Mouse (Mus musculus): ENCODE data around the gene Tulp4. TPM values are rescaled to one million over a fixed set of nuclear protein-coding genes. Genes with fewer than 3 reads are reported as not detected.
"Not testable (repeated sequence)": the region's sequence is repeated elsewhere in the genome, so short reads cannot be mapped to it uniquely, and the experiment has no call there.

Tulp4 gene
- total RNA-seq, 2 experiments from 2014 or later, result 111 to 124 TPM

DNA sequence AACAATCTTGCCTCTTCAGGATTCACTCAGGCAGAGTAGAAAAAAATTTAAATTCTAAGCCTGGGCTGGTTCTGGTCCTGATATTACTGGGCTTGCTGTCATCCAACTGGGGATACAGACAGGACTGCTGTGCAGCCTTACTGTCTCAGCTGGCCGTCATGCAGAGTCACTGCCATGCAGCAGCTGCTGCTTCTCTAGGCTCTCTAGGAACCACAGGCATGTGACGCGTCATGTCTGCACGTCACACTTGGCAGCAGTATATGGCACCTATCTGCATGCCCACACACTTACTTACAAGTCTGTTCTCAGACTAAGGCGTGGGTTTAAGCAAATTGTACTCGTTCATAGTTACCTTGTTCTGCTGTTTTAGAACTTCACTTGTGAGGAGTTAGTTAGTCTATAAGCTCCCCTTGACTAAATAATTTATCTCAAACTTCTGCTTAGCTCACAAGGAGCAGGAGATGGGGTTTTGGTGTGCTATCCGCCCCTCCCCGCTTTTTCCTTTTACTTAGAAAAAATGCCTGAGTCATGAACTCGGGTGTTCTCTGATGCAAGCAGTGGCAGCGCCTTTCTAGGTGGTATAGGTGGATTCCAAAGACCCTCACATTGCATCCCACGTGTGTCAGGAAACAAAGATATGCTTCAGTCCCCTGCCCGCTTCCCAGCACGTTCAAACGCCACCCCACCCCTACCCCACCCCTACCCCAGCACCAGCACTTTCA is 96.3 kb downstream of the Tulp4 start:
- Histone ChIP-seq H3K4me3 (no peak overlapping the region), H3K27ac (no peak overlapping the region)
- DNase-seq, result no peak
- intact Hi-C loops (cut with DNase I), result no loop called here
- TF ChIP-seq CTCF (IDR thresholded peaks at IDR 0.05), result no peak

DNA sequence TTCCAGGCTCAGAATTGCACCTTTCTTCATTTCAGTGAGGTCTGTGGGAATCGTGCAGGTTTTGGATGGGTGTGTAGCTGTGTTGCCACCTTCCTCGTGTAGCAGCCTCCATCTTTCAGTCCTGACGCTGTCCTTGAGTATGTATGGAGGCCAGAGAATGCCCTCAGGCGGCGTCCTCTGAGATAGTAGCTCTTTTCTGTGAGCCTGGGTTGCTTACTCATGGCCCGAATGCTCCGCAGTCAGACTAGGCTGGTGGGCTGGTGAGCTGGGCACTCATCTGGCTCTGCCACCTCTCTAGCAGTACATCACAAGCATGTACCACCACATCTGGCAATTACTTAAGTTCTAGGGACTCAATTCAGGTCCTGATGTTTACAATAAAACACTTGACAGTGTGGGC is 96.9 kb downstream of the Tulp4 start:
- no peak overlapping the region for H3K27ac ChIP-seq
- no peak for DNase-seq
- intact Hi-C loops (cut with DNase I), result no loop called here
- TF ChIP-seq CTCF (IDR thresholded peaks at IDR 0.05), result no peak
- no peak overlapping the region for H3K4me3 ChIP-seq

DNA sequence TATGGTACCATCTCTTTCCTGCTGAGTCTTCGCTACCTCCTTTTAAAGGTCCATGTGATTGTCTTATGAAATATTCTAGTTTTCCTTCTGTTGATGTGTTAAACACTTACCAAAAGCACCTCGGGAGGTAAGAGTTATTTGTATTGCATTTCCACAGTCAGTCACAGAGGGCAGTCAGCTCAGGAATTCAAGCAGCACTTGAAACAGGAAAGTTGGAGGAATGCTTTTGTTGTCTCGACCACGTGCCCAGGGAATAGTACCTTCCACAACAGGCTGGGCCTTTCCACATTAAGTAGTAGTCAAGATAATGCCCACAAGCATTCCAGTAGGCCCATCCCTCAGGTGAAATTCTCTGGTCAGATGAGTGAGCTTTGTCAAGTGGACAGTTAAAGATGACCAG is 97.6 kb downstream of the Tulp4 start:
- Histone ChIP-seq H3K4me3 (no peak overlapping the region), H3K27ac (no peak overlapping the region)
- intact Hi-C loops (cut with DNase I), result no loop called here
- TF ChIP-seq CTCF (IDR thresholded peaks at IDR 0.05), result no peak
- DNase-seq, result no peak

DNA sequence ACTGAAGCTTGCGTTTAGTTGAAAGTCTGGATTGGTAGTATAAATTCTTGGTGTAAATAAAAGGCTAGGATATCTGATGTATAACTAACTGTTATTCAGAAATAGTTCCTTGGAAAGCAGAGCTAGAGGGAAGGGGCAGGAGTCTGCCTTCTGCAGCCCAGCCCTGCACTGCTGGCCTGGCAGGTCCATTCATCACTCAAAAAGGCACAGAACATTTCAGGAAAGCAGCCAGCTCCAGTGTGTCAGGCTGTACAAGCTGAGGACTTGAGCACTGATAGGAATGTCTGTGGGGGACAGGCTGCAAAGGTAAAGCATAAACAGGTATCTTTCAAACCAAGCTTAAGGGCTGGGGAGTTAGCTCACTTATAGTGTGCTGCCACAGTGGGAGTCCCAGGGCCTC is 105.5 kb downstream of the Tulp4 start:
- no peak for TF ChIP-seq CTCF (IDR thresholded peaks at IDR 0.05)
- Histone ChIP-seq H3K4me3 (no peak overlapping the region), H3K27ac (no peak overlapping the region)
- no peak for DNase-seq
- intact Hi-C loops (cut with DNase I), result no loop called here

DNA sequence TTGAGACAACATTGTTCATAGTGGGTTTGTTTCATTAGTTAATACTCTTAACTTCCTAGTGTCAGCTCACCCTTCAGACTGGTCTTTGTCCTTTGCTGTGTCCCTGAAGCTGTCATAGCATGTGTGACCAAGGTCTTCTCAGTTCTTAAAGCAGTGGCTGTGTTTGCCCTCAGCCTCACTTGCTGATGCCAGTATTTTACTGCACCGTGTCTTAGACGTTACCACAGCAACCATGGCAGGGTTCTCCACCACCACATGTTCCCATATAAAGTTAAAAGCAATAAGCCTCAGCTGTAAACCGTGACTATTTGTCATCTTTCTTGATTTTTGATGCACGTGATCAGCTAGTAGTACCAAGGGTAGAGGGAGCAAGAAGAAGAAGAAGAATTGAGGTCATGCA is 109.4 kb downstream of the Tulp4 start:
- DNase-seq, result no peak
- no peak overlapping the region for H3K27ac ChIP-seq
- intact Hi-C loops (cut with DNase I), result no loop called here
- no peak overlapping the region for H3K4me3 ChIP-seq
- no peak for TF ChIP-seq CTCF (IDR thresholded peaks at IDR 0.05)

DNA sequence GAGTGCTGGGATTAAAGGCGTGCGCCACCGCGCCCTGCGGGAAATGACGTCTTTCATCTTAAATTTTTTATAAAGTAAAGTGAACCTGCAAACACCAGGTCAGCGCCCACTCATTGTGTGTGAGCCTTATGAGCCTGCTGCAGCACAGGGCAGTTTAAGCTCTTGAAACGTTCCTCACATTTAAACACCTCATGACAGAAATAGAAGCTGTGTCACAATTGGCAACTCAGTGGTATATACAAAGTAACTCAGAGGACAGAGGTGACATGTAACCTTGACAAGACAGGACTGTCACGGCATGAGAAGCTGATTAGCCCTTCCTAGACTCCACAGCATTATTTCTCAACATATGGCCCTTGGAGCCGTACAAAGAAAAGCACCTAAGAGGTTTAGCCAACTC is 110.3 kb downstream of the Tulp4 start:
- intact Hi-C loops (cut with DNase I), result no loop called here
- no peak for TF ChIP-seq CTCF (IDR thresholded peaks at IDR 0.05)
- H3K27ac ChIP-seq, result peak overlapping the region; percentile 46
- no peak for DNase-seq
- no peak overlapping the region for H3K4me3 ChIP-seq

DNA sequence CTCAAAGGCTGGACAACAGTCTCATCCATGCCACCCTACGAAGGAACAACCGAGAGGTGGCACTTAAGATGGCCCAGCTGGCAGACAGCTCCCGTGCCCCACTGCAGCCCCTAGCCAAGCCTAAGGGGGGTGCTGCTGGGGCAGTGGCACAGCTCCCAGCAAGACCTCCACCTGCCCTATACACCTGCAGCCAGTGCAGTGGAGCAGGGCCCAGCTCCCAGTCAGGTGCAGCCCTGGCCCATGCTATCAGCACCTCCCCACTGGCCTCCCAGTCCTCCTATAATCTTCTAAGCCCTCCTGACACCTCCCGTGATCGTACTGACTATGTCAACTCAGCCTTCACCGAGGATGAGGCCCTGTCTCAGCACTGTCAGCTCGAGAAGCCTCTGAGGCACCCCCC is 126.4 kb downstream of the Tulp4 start:
- DNase-seq; H3K4me3 ChIP-seq; intact Hi-C loops (cut with DNase I); H3K27ac ChIP-seq: not testable (repeated sequence)

DNA sequence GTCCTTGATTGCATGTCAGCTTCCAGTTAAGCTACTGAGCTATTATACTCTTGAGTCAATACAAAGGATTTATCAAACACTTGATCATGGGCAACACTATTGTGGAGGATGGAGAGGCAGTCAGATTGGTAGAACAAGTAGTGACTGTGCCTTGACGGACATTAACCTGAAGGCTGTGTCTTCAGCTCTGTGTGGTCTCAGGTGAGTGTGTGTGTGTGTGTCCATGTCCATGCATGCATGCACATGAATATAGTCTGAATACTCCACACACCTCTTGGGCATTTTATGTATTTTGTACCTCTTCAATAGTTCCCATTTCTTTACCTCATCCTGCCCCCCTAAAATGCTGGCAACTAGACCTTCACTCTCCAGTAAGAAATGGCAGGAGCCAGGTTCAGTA is 145.1 kb downstream of the Tulp4 start:
- DNase-seq; H3K27ac ChIP-seq; intact Hi-C loops (cut with DNase I); H3K4me3 ChIP-seq: not testable (repeated sequence)

DNA sequence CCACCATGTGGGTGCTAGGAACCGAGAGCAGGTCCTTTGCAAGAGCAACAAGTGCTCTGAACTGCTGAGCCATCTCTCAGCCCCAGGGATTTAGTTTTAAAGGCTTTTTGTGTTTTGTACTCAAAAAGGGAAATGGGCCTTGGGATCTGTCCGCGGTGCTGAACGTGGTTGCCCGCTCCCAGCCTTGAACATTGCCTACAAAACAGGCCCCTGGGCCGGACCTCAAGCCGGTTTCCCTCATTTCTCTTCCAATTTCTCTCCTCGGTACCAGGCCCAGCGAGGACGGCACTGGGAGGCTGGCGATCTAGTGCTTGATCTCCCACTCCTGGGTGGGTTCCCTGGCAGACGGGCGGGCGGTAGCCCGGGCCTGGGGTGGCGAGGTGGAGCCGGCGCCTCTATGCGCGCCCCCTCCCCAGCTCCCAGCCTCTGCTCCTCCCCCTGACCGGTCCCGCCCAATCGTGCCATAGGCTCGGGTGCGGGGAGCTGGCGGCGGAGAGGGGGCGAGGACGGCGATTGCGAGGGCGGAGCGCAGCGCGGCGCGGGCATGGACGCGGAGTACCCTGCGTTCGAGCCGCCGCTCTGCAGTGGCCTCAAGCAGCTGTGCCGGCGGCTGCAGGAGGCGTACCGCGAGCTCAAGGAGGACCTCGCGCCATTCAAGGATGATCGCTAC is 150.3 kb downstream of the Tulp4 start, which contains the start of gene Tmem181a:
Gene Tmem181a, plus strand, starts transcription at position 461 of the 670 bp plus-strand sequence.
- H3K4me3 ChIP-seq; DNase-seq; H3K27ac ChIP-seq; intact Hi-C loops (cut with DNase I): not testable (repeated sequence)

DNA sequence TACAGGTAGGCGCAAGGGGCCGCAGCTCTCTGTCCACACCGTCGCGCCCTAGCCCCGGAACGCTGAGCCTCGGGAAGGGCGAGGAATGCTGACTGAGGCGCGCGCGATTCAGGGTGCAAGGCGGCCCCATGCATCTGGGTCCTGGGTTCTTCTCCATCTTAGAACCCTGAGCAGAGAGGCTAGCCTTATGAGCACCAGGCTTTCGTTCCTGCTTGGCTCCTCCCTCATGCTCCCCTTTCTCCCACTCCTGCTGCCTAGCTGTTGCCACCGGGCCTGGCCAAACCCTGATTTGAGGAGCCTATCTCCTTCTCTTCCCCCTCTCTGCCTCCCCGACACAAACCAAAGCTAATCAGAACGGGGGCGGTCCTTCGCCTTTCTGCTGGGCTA is 150.8 kb downstream of the Tulp4 start:
- intact Hi-C loops (cut with DNase I); H3K4me3 ChIP-seq; H3K27ac ChIP-seq; DNase-seq: not testable (repeated sequence)

DNA sequence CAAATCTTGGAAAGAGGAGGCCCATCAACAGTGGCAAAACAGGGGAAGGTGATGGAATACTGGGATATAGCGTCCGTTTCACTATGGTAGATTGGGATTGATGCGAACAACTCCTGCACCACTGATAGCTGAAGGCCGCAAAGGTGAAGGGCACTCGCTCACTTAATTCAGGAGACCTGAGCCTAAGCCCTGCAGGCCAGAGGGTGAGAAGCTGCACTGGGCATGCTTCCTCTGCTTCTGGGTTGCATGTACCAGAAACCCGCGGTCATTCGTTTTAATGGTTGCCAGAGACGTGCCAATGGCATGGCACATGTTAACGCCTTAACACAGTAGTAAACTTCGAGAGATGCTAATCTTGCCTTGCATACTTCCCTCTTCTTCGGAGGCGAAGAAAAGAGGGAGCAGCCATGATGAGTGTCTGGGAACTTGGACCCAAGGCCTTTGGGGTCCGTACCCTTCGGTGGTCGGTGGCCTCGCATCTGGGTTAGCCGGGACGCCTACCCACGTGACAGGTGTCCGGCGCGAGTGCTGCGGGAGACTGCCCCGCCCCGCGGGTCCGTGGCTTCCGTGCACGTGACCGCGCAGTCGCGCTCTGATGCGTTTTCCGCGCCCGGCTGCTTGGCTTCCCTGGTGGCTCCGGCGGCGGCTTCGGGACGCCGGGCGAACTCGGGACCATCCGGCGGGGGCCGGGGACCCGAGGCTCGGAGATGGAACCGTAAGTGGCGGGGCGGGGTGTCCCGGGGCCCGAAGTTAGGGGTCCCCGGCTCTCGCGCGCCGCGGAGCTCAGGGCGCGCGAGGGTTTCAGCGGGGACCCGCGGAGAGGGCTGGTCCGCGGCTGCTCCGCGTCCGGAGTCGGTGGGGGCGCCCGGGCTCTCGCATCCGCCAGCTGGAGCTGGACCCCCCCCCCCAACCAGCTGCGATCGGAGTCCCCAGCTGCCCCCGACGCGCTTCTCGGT is 163.9 kb downstream of the Tulp4 start:
- intact Hi-C loops (cut with DNase I), result not testable (repeated sequence)
- Histone ChIP-seq H3K27ac (peak overlapping the region; percentile 83), H3K4me3 (peak overlapping the region; percentile 71)
- DNase-seq, result peak; percentile 36

DNA sequence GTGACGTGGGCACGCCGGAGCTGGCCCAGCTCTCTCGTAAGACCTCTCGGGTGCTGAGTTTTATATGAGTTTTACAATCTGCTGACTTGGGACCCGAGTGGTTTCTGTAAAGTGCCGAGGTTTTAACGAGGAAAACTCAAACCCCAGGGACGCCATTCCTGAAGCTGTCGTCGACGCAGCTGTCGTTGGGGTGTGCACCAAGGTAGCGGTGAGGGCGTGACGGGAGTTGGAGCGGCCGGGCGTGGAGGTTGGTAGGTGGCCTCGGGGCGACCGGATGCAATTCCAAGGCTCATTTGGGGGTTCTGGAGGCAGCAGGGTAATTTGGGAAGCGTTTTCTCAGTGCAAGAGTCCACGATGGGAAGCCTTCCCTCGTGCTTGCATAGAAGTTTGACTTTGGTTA is 164.6 kb downstream of the Tulp4 start:
- peak overlapping the region; percentile 83 for H3K27ac ChIP-seq
- H3K4me3 ChIP-seq, result peak overlapping the region; percentile 71
- peak; percentile 20 for DNase-seq
- intact Hi-C loops (cut with DNase I), result not testable (repeated sequence)

DNA sequence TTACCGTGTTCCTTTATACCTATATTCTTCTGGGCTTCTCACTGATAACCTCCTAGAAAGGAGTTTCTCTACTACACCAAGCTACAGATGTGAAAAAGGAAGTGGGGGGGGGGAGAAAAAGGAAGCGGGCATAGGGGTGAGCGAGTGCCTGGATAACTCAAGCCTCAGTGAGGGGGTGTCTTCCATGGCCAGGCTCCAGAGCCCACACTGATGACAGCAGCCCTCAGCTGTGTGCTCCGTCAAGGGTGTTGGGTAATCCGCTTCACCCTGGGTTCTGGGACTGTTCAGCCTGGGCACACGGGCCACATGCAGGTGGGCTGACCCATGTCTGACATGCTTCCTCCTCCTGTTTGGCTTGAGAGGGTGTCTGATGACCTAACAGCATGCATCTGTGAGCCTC is 165.7 kb downstream of the Tulp4 start:
- intact Hi-C loops (cut with DNase I); H3K27ac ChIP-seq; H3K4me3 ChIP-seq; DNase-seq: not testable (repeated sequence)

DNA sequence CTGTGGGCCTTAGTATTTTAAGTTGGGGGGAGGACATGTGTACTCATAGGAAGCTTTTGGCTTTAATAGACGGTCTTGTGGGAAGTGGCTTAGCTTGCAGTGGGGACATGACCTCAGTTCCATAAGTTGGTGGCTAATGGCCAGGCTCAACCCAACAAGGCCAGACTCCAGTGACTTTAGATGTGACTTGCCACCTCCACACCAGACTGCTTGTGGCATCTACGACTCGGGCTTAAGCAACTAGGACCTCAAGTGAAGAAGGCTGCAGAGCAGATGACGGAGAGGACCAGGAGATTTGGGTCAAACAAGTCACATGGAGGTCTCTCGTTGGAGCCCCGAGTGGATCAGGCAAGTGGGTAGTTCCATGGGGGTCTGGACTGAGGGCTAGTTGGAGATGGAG is 168.5 kb downstream of the Tulp4 start:
- intact Hi-C loops (cut with DNase I); H3K27ac ChIP-seq; DNase-seq; H3K4me3 ChIP-seq: not testable (repeated sequence)

DNA sequence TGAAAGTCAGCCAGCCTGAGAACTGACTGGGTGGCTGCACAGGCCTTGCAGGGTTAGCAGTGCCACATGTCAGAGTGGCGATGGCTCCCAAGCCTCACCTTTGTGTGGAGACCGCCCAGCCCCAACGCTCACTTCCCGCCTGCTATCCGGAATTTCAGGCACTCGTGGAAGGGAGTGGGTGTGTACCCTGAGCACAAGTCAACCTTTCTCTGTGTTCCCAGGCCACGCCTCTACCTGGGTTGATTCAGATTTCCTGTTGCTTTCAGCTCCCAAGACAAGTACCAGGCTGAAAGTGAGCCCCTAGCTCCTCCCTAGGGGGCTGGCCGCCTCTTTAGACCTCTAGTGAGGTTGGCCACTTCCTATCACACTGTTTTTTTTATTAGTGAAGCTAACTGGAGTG is 173.0 kb downstream of the Tulp4 start:
- H3K27ac ChIP-seq; DNase-seq; H3K4me3 ChIP-seq; intact Hi-C loops (cut with DNase I): not testable (repeated sequence)

DNA sequence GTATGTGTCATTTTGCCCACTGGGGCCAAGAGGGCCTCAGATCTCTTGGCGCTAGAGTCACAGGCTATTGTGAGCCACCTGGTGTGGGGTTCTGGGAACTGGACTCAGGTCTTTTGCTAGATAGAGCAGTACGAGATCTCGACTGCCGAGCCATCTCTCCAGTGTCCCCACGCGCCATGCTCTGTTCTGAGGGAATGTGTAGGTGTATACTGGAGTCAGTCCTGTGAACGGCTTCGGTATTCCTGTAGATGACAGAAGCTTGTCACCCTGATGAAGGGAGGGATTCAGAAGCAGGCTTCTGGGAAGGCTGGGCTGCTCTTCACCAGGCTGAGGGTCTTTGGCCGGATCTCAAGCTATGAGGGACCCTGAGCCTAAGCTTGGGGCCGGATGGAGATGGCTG is 173.5 kb downstream of the Tulp4 start:
- H3K27ac ChIP-seq; DNase-seq; H3K4me3 ChIP-seq; intact Hi-C loops (cut with DNase I): not testable (repeated sequence)

DNA sequence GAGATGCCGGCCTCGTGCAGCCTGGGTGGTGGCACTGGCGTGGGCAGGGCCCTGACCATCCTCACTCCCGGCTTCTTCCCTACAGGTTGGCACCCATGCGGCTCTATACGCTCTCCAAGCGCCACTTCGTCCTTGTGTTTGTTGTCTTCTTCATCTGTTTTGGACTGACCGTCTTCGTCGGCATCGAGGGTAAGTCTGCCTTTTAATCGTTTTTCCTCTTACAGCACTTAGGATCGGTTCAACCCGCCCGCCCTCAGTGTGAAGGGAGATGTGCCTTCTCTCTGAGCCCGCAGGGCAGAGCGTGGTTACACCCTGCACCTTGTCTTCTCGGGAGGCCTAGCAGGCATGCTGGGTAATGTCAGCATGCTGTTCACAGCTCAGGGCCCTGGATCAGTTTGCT is 174.3 kb downstream of the Tulp4 start:
- H3K4me3 ChIP-seq; H3K27ac ChIP-seq; DNase-seq; intact Hi-C loops (cut with DNase I): not testable (repeated sequence)

DNA sequence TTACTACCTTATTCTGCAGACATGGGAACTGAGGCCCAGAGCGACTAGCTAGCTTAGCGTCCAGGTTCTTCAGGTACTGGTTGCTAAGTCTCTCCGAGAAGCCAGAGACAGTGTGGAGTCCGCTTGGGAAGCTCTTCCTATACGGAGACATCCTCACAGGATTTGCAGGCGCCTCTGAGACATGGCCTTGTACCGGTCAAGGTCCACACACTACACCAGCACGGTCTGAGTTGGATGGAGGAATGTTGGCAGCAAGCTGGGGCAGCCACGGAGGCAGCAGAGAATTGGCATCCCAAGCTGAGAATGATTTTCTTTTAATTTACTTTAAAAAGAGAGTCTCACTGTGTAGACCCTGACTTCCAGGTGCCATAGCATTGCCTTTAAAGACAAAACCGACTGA is 176.9 kb downstream of the Tulp4 start:
- H3K27ac ChIP-seq; intact Hi-C loops (cut with DNase I); H3K4me3 ChIP-seq; DNase-seq: not testable (repeated sequence)

All from gastrocnemius, adult 2 months (tissue).